Mouse (Mus musculus): ENCODE data around the gene Shisa9.
A peak's percentile ranks its signal among the peaks of the same experiment; 100 is the strongest.
"Not testable (repeated sequence)": the region's sequence is repeated elsewhere in the genome, so short reads cannot be mapped to it uniquely, and the experiment has no call there.

The Shisa9 gene

DNA sequence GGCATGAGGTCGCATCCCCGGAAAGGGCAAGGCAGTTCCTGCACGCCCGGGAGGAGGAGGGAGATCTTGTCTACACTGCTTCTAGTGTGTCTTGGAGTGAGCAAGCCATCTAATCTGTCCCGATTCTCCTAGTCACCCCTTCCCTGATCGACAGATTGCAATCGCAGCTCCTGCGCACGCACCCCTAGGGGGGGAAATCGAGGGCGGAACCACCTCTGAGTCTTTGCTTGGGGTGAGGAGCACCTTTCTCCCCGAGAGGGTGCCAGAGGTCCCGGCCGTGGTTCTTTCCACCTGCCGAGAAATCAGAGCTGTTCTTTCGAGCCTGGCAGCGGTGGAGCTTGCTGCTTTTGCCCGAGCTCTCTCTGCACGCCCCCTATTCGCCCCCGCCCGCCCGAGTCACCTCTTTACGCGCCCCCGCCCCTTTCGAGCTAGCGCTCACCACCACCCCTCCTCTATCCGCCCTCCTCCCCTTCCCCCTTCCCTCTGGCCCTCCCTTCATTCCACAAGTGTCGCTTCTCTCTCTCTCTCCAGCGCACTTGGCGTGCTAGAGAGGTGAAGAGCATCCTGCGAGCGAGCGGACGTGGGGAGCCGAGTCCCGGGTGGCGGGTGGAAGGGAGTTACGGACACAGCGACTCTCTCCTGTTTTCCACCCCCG, at the start of gene Shisa9:
Gene Shisa9, plus strand, starts transcription at position 498 of the 655 bp plus-strand sequence.
- peak in 1 of 2 experiments; percentile 52 for DNase-seq (ENCODE audit: low spot score in 2 of 2)

- DNase-seq (ENCODE audit: low spot score in 2 of 2), result peak in 1 of 2 experiments; percentile 27
These were observed 43.4 kb upstream of the Shisa9 start for GRCm38 (mm10) chr16:11940477-11940876.

DNA sequence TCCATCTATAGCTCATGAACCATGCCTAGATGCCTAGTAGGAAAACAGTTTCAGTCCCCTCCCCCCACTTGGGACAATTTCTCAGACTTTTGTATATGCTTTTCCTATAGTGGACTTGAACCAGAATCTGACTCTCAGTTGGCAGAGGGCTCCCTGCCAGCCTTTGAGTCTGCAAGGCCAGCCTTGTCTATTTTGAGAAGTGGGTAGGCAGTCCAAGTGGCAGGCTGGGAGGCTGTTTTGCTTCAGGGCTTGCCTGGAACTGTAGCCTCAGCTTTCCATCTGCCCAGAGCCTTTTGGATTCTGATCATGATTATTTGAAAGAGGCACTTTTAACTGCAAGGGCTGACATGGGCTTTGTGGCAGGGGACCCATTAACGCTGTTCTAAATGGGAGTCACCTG, 23.2 kb upstream of the Shisa9 start:
- DNase-seq (ENCODE audit: low spot score in 2 of 2), result peak in 1 of 2 experiments; percentile 9

GRCm38 (mm10) chr16:11966041-11966440, 17.9 kb upstream of the Shisa9 start:
- DNase-seq (ENCODE audit: low spot score in 2 of 2), result no peak

DNA sequence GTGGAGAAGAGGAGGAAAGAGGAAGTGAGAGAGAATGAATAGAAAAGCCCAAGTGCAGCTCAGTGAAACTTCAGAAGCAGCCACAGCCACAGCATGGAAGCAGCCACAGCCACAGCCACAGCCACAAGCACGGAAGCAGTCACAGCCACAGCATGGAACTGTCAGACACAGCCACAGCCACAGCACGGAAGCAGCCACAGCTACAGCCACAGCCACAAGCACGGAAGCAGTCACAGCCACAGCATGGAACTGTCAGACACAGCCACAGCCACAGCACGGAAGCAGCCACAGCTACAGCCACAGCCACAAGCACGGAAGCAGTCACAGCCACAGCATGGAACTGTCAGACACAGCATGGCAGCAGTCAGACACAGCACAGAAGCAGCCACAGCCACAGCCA, 17.1 kb upstream of the Shisa9 start:
- not testable (repeated sequence) for DNase-seq (ENCODE audit: low spot score in 2 of 2)

DNA sequence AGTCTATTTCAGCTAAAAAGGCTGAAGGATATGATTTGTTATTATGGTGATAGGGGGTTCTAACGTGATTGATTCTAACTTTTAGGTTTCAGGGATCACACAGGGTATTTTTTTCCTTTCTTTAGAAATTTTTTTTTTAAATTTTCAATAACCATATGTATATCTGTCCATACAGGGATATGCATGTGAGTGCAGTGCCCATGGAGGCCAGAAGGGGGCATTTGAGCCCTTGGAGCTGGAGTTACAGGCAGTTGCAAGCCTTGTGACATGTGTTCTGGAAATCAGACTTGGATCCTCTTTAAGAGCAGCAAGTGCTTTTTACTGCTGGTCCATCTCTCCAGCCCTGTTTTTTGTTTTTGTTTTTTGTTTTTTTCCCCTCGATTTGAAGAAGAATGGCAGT, 16.3 kb upstream of the Shisa9 start:
- DNase-seq (ENCODE audit: low spot score in 2 of 2), result no peak

- no peak for DNase-seq (ENCODE audit: low spot score in 2 of 2)
These were observed 10.2 kb upstream of the Shisa9 start for GRCm38 (mm10) chr16:11973707-11974106.

- DNase-seq (ENCODE audit: low spot score in 2 of 2), result no peak
These were observed 7.2 kb upstream of the Shisa9 start for GRCm38 (mm10) chr16:11976737-11977136.

GRCm38 (mm10) chr16:11980764-11981163, 3.1 kb upstream of the Shisa9 start:
- peak in 1 of 2 experiments; percentile 53 for DNase-seq (ENCODE audit: low spot score in 2 of 2)

DNA sequence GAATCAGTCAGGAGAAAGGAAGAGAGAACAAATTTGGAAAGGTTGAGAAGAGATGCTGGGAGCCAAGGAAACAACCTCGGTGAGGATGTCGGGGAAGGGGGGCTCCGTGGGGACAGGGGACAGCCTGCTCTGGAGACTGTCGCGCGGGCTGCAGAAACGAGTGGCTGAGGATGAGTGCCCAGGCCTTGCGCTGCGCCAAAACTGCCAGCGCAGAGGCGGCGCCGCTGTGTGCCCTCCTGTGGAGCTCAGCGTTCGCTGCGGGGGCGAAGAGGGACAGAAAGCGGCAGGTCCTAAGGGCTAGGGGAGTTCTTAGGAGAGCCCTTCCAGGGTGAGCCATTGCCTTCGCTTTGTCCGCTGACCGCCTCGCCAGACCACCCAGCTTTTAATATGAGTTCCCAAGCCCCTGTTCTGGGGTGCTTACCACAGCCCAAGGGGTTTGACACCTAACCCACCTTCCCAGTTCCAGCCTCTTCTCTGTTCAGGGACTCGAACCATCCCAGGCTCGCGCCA, 752 bp upstream of the Shisa9 start:
- peak in 1 of 2 experiments; percentile 39 for DNase-seq (ENCODE audit: low spot score in 2 of 2)

DNA sequence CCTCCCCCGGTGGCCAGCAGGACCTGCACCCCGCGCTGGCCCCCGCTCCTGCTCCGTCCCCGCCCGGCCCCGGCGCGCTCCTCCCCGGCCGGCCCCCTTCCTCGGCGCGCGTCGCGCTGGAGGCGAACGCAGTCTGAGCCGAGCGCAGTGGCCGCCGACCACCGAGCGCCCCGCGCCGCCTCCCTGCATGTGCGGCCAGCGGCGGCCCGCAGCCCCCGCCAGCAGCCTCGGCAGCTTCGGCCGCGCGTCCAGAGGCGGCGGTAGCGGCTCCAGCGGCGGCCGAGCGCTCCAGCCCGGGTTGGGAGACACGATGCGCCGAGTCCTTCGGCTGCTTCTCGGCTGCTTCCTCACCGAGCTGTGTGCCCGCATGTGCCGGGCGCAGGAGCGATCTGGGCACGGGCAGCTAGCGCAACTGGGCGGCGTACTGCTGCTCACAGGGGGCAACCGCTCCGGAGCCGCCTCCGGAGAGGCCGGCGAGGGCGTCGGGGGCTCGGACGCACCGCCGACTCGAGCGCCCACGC, 418 bp downstream of the Shisa9 start:
- peak in 1 of 2 experiments; percentile 32 for DNase-seq (ENCODE audit: low spot score in 2 of 2)

- DNase-seq (ENCODE audit: low spot score in 2 of 2), result no peak
These were observed 3.1 kb downstream of the Shisa9 start for GRCm38 (mm10) chr16:11987056-11987455.

DNA sequence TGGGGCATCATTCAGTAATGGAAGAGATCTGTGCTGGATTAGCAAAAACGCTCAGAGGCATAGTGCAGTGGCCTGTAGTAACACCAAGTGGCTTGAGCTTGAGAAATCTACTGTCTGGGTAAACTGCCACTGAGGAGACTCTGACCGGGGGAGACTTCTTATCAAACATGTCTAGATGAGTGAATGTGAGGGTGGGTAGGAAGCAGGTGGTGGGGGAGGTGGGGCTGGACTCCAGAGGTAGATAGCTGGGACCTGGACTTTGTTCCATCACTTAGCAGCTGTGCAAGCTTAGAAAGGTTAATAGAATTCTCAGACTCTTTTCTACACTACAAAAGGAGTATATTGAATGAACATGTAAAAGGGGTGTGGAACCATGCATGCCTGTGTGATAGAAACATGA, 21.3 kb downstream of the Shisa9 start:
- DNase-seq (ENCODE audit: low spot score in 2 of 2), result no peak

DNA sequence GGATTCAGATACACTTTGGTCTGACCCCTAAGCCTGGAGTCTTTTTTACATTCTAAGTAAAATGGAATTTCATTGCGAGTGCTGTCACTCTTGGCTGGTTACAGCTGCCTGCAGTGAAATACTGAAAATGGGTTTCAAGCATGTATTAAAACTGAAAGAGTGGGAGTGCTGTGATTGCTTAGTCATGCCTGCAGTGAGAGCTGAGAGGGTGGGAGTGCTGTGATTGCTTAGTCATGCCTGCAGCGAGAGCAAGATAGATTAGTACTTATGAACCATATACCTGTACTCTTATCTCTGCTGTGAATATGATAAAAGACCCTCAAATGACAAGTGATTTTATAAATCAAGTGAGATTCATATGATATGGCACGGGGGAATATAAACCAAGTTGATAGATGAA, 26.2 kb downstream of the Shisa9 start:
- DNase-seq (ENCODE audit: low spot score in 2 of 2), result no peak

DNA sequence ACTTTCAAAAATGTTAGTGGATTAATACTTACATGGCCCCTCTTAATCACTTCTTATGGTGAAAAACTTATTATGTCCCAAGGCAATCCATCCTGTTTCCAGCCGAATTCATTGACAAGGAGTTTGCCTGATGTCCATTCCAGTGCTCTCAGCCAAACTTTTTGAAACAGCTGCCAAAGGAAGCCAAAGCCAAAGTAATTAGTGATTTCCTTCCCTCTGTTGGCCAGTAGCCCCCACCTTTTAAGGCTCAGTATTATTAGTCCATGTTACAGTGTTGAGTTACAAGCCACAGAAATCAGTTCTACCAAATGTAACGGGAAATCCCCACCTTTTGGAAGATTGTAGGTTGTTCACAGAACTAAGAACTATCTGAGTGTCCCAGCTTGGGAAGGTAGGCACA, 28.8 kb downstream of the Shisa9 start:
- no peak for DNase-seq (ENCODE audit: low spot score in 2 of 2)

DNA sequence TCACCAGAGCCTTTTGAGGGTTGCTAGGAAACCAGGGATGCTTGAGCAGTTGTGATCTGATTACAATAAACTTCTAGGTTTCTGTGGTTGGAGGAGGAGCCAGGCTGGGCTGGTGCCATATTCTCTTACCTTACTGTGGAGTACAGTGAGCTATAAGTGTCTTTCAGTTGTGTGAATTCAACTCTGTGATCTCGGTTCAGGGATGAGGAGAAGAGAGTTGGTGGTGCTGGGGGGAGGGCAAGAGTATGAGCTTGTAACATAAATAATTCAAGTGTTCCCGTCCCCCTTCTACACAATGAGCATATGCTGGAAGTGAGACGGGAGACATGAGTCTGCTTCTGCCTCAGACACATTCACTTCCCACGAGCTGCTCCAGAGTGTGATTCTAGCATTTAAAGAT, 30.6 kb downstream of the Shisa9 start:
- DNase-seq (ENCODE audit: low spot score in 2 of 2), result peak; percentile 33 to 40

- DNase-seq (ENCODE audit: low spot score in 2 of 2), result no peak
These were observed 34.2 kb downstream of the Shisa9 start for GRCm38 (mm10) chr16:12017921-12018618.

- no peak for DNase-seq (ENCODE audit: low spot score in 2 of 2)
These were observed 36.3 kb downstream of the Shisa9 start for GRCm38 (mm10) chr16:12020103-12020755.

DNA sequence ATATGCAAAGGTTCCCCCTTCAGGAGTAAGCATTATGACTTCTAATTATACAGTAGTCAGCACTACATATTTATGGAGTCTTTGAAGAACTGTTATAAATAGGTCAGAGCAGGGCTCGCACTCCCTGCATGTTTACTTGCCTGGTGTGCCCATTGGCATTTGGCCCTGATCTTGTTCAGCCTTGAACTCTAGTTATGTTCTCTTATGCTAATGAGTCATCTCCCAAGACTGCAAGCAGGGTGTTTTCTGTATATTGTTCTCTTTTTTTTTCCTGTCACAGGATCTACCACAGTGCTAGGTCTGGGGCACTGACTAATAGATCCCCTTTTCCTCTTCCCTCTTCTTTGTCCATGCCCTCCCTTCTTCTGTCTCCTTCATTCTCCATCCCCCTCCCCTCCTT, 48.5 kb downstream of the Shisa9 start:
- no peak for DNase-seq (ENCODE audit: low spot score in 2 of 2)

DNA sequence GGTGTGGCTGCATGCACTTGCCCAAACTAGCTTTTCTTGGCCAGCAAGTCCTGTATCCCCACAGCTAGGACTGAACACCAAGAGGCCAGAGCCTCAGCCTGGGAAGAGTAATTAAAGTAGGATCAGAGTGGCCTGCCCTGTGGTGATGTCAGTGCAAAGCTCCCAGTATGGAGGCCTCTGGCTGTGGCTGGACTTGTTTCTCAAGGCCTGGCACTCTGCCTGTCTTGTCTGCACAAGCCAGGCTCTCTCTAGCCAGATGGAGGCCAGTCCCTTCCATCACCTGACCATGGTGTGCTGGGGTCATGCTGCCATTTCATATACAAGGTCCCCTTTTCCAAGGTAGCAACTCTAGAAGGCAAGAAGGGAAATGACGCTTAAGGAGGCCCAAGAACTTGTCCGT, 51.0 kb downstream of the Shisa9 start:
- DNase-seq (ENCODE audit: low spot score in 2 of 2), result no peak

DNA sequence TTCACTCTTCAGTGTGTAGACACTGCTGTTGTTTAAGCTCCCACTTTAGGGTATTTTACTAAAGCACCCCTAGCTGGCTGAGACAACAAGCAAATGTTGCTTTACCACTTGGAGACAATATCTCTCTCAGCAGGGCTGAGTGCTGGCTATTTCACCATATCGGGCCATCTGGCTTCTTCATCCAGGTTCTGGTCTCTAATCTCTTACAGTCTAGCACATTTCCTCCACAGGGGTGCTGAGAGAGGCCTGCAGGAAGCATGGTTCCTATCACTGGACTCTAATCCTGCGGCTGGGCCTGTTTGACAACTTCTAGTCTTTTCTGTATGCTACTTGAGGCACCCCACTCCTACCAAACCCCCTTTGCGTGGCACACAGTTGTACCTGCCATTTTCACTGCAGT, 51.7 kb downstream of the Shisa9 start:
- DNase-seq (ENCODE audit: low spot score in 2 of 2), result no peak

GRCm38 (mm10) chr16:12040935-12041334, 57.0 kb downstream of the Shisa9 start:
- DNase-seq (ENCODE audit: low spot score in 2 of 2), result peak; percentile 38 to 40
